Mouse (Mus musculus): ENCODE measurements at regions not wholly inside any gene's neighbourhood (a gene's known extent, or its start where the extent isn't known, plus 50 kb on each side); places are given as distances from the start of the nearest gene placed in this dataset.

GRCm38 (mm10) chr2:169483934-169484333, 103.6 kb downstream of the Gm11011 start:
- intact Hi-C loops (cut with DNase I): no loop called here
- DNase-seq: no peak
- TF ChIP-seq CTCF (IDR thresholded peaks at IDR 0.05): no peak
- Histone ChIP-seq H3K27ac (no peak overlapping the region), H3K4me3 (no peak overlapping the region)

- TF ChIP-seq CTCF (IDR thresholded peaks at IDR 0.05): no peak
- DNase-seq: no peak
- H3K27ac ChIP-seq: no peak overlapping the region
- intact Hi-C loops (cut with DNase I): no loop called here
- no peak overlapping the region for H3K4me3 ChIP-seq
Measured at GRCm38 (mm10) chr2:169481731-169482465, 105.6 kb downstream of the Gm11011 start.

GRCm38 (mm10) chr2:169474418-169475112, 113.0 kb downstream of the Gm11011 start:
- Histone ChIP-seq H3K4me3 (no peak overlapping the region), H3K27ac (no peak overlapping the region)
- TF ChIP-seq CTCF (IDR thresholded peaks at IDR 0.05): no peak
- intact Hi-C loops (cut with DNase I): no loop called here
- DNase-seq: no peak

GRCm38 (mm10) chr2:169469538-169469937, 118.0 kb downstream of the Gm11011 start:
- intact Hi-C loops (cut with DNase I): no loop called here
- H3K27ac ChIP-seq: no peak overlapping the region
- DNase-seq: no peak
- TF ChIP-seq CTCF (IDR thresholded peaks at IDR 0.05): no peak
- no peak overlapping the region for H3K4me3 ChIP-seq

GRCm38 (mm10) chr2:169467621-169468020, 119.9 kb downstream of the Gm11011 start:
- no peak for DNase-seq
- intact Hi-C loops (cut with DNase I): no loop called here
- no peak overlapping the region for H3K27ac ChIP-seq
- no peak overlapping the region for H3K4me3 ChIP-seq
- no peak for TF ChIP-seq CTCF (IDR thresholded peaks at IDR 0.05)

- Histone ChIP-seq H3K4me3 (no peak overlapping the region), H3K27ac (no peak overlapping the region)
- DNase-seq: no peak
- intact Hi-C loops (cut with DNase I): no loop called here
- no peak for TF ChIP-seq CTCF (IDR thresholded peaks at IDR 0.05)
Measured at GRCm38 (mm10) chr2:169464106-169464505, 123.4 kb downstream of the Gm11011 start.

- intact Hi-C loops (cut with DNase I): no loop called here
- no peak overlapping the region for H3K4me3 ChIP-seq
- H3K27ac ChIP-seq: no peak overlapping the region
- no peak for TF ChIP-seq CTCF (IDR thresholded peaks at IDR 0.05)
- no peak for DNase-seq
Measured at GRCm38 (mm10) chr2:169461491-169462039, 126.0 kb downstream of the Gm11011 start.

GRCm38 (mm10) chr2:169452956-169453355, 134.6 kb downstream of the Gm11011 start:
- intact Hi-C loops (cut with DNase I): no loop called here
- H3K27ac ChIP-seq: no peak overlapping the region
- H3K4me3 ChIP-seq: no peak overlapping the region
- no peak for DNase-seq
- no peak for TF ChIP-seq CTCF (IDR thresholded peaks at IDR 0.05)

GRCm38 (mm10) chr2:169450801-169451200, 136.7 kb downstream of the Gm11011 start:
- intact Hi-C loops (cut with DNase I): no loop called here
- no peak overlapping the region for H3K27ac ChIP-seq
- DNase-seq: no peak
- H3K4me3 ChIP-seq: no peak overlapping the region
- TF ChIP-seq CTCF (IDR thresholded peaks at IDR 0.05): no peak

GRCm38 (mm10) chr2:169447495-169448280, 139.9 kb downstream of the Gm11011 start:
- Histone ChIP-seq H3K27ac (no peak overlapping the region), H3K4me3 (no peak overlapping the region)
- intact Hi-C loops (cut with DNase I): no loop called here
- no peak for DNase-seq
- no peak for TF ChIP-seq CTCF (IDR thresholded peaks at IDR 0.05)

GRCm38 (mm10) chr2:169445877-169446276, 141.7 kb downstream of the Gm11011 start:
- Histone ChIP-seq H3K27ac (no peak overlapping the region), H3K4me3 (no peak overlapping the region)
- no peak for DNase-seq
- intact Hi-C loops (cut with DNase I): no loop called here
- TF ChIP-seq CTCF (IDR thresholded peaks at IDR 0.05): no peak

- Histone ChIP-seq H3K4me3 (no peak overlapping the region), H3K27ac (no peak overlapping the region)
- no peak for TF ChIP-seq CTCF (IDR thresholded peaks at IDR 0.05)
- DNase-seq: no peak
- intact Hi-C loops (cut with DNase I): no loop called here
Measured at GRCm38 (mm10) chr2:169445371-169445770, 142.2 kb downstream of the Gm11011 start.

- DNase-seq: no peak
- TF ChIP-seq CTCF (IDR thresholded peaks at IDR 0.05): no peak
- Histone ChIP-seq H3K4me3 (no peak overlapping the region), H3K27ac (no peak overlapping the region)
- intact Hi-C loops (cut with DNase I): no loop called here
Measured at GRCm38 (mm10) chr2:169443271-169443670, 144.3 kb downstream of the Gm11011 start.

All from gastrocnemius, adult 2 months (tissue).